Mouse (Mus musculus): ENCODE measurements at regions not wholly inside any gene's neighbourhood (a gene's known extent, or its start where the extent isn't known, plus 50 kb on each side); places are given as distances from the start of the nearest gene placed in this dataset.

GRCm38 (mm10) chr12:110206271-110206670 is 72.6 kb upstream of the Dio3 start:
- TF ChIP-seq TAL1 (IDR thresholded peaks at IDR 0.05; ENCODE audit: low read length) = no peak
- no peak for TF ChIP-seq GATA1 (IDR thresholded peaks at IDR 0.05; ENCODE audit: low read length)

Data from erythroblast, embryonic 14.5 days (primary cell).